Mouse (Mus musculus) kidney, adult 2 months (tissue): Measurements from ENCODE around the gene Abcc2. TPM values are rescaled to one million over a fixed set of nuclear protein-coding genes. Genes with fewer than 3 reads are reported as not detected.

ENCODE experiments used
- DNase-seq: peaks from one replicate; pipeline ENCODE4 v3.0.0; 2021
- H3K27ac ChIP-seq: fragments of 200-500 bp; 2 replicates; pipeline ENCODE4 v1.5.1; 2012; ENCODE audit warnings: low read depth, low read length, control low read depth, inconsistent platforms; ENCODE audit not compliant: insufficient read depth
- H3K27me3 ChIP-seq: fragments of 200-500 bp; replicated peaks from 2 replicates; pipeline ENCODE4 v1.6.1; 2012; ENCODE audit warnings: mild to moderate bottlenecking, moderate library complexity, low read length, inconsistent platforms; ENCODE audit not compliant: control insufficient read depth, insufficient read depth
- H3K36me3 ChIP-seq: fragments of 200-500 bp; 2 replicates; pipeline ENCODE4 v1.6.1; 2012; ENCODE audit warnings: mild to moderate bottlenecking, moderate library complexity, low read length, inconsistent platforms; ENCODE audit not compliant: control insufficient read depth, insufficient read depth
- H3K4me1 ChIP-seq: fragments of 200-500 bp; 2 replicates; pipeline ENCODE4 v1.6.1; 2011; ENCODE audit warnings: low read length; ENCODE audit not compliant: control insufficient read depth, insufficient read depth
- H3K4me3 ChIP-seq: fragments of 200-500 bp; 2 replicates; pipeline ENCODE4 v1.5.1; 2011; ENCODE audit warnings: mild to moderate bottlenecking, low read depth, low read length, control low read depth; ENCODE audit not compliant: insufficient read depth
- CTCF ChIP-seq: fragments of 200-500 bp; conservative IDR thresholded peaks from 2 replicates; pipeline ENCODE4 v1.5.1; 2011; ENCODE audit warnings: low read depth, mild to moderate bottlenecking, control low read depth, low read length, moderate library complexity, mixed read lengths; ENCODE audit not compliant: insufficient read depth, insufficient read length
- POLR2A ChIP-seq: fragments of 200-500 bp; IDR thresholded peaks from one replicate; pipeline ENCODE4 v1.6.1; 2011; ENCODE audit warnings: low read depth, low read length, control low read depth
- WGBS: fragments of 180-500 bp; shearing (Covaris S2); methylation state at CpG from one replicate; pipeline ENCODE4 v1.1.7; 2018; 5-methylcytosine and 5-hydroxymethylcytosine counted together
- polyA plus RNA-seq: library from polyadenylated mRNA; depleted of rRNA; stranded (reverse); fragments of >200 nt; gene quantifications from 2 replicates; pipeline ENCODE4 v1.2.3, GENCODE M21; 2012

The Abcc2 gene
- polyA plus RNA-seq, 1 experiment, result 166 TPM

DNA sequence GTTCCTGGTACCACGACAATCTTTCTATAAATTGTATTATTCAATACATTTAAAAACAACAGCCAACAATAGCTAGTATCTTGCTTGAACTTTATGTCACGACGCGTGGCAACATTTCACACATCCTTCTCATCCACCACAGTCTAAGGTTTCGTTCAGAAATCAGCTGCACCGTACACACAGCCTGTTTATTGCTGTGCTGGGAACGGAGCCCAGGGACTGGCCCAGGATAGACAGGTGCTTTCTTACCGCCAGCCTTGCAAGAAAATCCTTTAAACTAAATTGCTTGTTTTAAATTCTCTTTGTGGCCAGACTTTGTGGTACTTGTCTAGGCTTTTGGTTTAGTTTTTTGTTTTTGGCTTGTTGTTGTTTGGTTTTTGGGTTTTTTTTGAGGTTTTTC is 95.4 kb downstream of the Abcc2 start:
- no peak overlapping the region for H3K4me3 ChIP-seq
- WGBS, result 83% methylated on average over 8 of the region's 8 CpGs
- DNase-seq, result no peak
- TF ChIP-seq POLR2A, result no peak
- TF ChIP-seq CTCF, result no peak
- H3K27me3 ChIP-seq, result no peaks in the 10 kb centered on the region
- no peaks in the 10 kb centered on the region for H3K36me3 ChIP-seq
- H3K4me1 ChIP-seq, result peaks cover 3% of the 10 kb centered on the region; the same call in 1 of the 2 replicates
- H3K27ac ChIP-seq, result no peak overlapping the region

DNA sequence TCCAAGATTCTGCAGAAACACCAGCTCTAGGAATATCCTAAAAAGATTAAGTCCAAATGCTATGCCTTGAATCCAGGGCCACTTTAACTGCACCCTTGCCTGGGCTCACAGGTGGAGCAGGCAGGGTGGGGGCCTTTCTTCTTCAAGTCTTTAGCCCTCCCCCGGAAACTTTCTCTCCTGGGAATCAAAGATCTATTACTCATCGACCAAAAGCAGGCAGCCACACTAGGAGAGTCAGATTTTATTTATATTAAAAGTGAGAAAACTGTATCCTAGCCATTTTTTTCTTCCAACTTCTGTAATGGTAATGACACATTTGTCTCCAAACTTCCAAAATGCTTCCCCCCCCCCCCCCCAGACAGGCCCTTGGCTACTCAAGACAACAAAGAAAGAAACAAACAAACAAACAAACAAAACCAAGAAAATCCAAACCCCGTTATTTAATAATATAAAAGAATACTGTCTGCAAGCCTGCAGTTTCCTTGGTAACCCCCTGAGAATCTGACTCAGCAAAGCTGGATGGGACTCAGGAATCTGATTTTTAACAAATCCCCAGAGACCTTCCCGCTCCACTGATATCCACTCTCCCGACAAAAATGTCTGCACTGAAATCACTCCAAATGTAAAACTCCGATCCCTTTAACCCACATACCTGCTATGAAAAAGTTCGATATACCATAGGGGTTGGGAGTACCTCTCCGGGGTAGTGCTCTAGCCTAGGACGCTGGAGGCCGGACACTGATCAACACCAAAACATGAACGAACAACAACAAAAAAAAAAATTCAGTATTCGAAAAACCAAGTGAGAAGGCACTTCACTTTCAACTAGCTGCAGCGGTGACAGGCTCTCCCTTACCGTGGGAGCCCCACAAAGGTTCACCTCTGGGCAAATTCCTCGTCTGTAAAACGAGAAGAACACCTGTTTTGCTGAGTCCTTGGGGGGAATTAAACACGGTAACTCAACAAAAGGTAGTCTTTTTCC is 96.4 kb downstream of the Abcc2 start:
- H3K4me1 ChIP-seq, result peaks cover 5% of the 10 kb centered on the region; the same call in 1 of the 2 replicates
- WGBS, result 27% methylated on average over 17 of the region's 17 CpGs
- no peak for DNase-seq
- H3K27ac ChIP-seq, result peak overlapping the region; percentile 35; the same call in 1 of the 2 replicates
- H3K4me3 ChIP-seq, result peak overlapping the region; percentile 19; the same call in 1 of the 2 replicates
- TF ChIP-seq POLR2A, result no peak
- no peaks in the 10 kb centered on the region; the same call in 1 of the 2 replicates for H3K27me3 ChIP-seq
- no peaks in the 10 kb centered on the region for H3K36me3 ChIP-seq

DNA sequence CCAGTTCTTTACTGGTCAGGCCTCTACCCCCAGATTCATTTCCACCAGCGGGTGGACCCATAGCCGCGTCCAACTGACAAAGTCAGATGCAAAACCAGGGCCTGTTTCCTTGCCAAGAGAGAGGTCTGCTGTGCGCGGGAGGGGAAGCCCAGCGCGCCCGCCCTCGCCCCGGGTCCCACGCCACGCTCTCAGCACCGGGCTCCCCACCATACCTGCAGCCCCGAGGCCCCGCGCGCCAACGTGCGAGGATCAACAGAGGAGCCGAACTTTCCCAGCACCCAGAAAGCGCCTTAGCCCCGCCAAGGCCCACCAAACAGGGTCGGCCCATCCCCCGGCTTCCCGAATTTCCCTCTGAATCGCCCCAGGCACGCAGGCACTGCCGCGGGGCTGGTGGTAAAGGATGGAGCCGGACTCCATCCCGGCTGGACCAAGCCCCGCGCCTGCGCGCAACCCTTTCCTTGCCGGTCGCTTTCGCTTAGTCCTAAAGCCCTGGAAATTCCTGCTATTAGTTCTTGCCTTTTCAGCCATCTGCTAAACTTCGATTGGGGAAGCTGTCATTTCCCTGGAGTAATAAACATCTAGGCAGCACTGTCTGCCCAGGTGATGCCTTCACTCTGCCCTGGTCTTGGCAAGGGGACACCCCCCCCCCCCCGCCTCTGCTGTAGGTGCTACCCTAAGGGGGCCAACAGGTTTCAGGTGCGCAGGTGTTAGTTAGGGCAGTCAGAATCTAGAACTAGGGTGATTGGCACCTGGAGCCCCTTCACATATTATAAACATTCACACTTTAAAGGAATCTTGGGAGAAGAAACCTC is 97.6 kb downstream of the Abcc2 start:
- peak; percentile 61 for DNase-seq
- Histone ChIP-seq H3K4me3 (peak overlapping the region; percentile 69), H3K36me3 (no peaks in the 10 kb centered on the region), H3K27me3 (no peaks in the 10 kb centered on the region; the same call in 1 of the 2 replicates), H3K27ac (peak overlapping the region; percentile 69), H3K4me1 (peaks cover 7% of the 10 kb centered on the region; the same call in 1 of the 2 replicates)
- whole genome bisulfite sequencing, result 3% methylated on average over 41 of the region's 41 CpGs
- TF ChIP-seq CTCF, result peak; percentile 24; the same call in 1 of the 2 replicates
- TF ChIP-seq POLR2A, result no peak

DNA sequence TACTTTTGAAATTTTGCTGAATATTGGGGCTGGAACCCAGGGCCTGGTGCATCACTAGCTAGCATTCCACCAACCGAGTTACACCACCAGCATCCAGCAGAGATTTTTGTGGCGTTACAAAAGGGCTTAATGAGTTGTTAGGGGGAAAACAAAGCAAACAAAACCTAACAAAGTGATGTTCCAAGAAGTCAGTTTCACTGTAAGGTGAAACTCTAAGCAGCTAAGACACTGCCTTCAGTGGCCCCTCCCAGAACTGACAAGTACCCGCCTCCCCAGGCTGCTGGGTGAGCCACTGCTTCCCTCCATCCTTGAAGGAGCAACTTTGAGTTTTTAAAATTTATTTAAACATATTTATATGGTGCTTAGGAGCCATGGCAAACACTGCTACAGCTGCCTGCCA is 98.4 kb downstream of the Abcc2 start:
- WGBS, result 53% methylated on average over 3 of the region's 3 CpGs
- H3K27ac ChIP-seq, result no peak overlapping the region
- TF ChIP-seq CTCF (no peak), POLR2A (no peak)
- no peaks in the 10 kb centered on the region for H3K36me3 ChIP-seq
- no peaks in the 10 kb centered on the region; the same call in 1 of the 2 replicates for H3K27me3 ChIP-seq
- DNase-seq, result no peak
- peaks cover 9% of the 10 kb centered on the region; the same call in 1 of the 2 replicates for H3K4me1 ChIP-seq
- H3K4me3 ChIP-seq, result no peak overlapping the region

DNA sequence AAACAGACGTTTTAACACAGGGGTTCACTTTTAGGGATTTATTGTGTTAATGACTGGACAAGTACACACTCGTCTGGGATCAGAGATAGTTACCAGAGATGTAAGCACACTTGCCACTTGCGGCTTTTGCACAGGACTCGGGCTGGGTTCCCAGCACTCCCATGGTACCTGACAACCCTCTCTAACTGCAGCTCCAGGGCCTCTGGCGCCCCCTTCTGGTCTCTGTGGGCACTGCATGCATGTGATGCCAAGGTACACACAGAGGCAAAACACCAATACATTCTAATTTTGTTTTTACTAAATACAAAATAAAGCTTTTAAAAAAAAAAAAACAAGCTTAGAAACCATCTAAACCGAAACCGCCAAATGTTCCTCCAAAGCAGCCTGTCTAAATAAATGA is 99.6 kb downstream of the Abcc2 start:
- H3K4me3 ChIP-seq, result no peak overlapping the region
- no peaks in the 10 kb centered on the region; the same call in 1 of the 2 replicates for H3K27me3 ChIP-seq
- 84% methylated on average over 7 of the region's 7 CpGs for WGBS
- no peak for DNase-seq
- no peak overlapping the region for H3K27ac ChIP-seq
- peaks cover 11% of the 10 kb centered on the region; the same call in 1 of the 2 replicates for H3K4me1 ChIP-seq
- TF ChIP-seq CTCF (peak; percentile 36; the same call in 1 of the 2 replicates), POLR2A (no peak)
- H3K36me3 ChIP-seq, result no peaks in the 10 kb centered on the region

DNA sequence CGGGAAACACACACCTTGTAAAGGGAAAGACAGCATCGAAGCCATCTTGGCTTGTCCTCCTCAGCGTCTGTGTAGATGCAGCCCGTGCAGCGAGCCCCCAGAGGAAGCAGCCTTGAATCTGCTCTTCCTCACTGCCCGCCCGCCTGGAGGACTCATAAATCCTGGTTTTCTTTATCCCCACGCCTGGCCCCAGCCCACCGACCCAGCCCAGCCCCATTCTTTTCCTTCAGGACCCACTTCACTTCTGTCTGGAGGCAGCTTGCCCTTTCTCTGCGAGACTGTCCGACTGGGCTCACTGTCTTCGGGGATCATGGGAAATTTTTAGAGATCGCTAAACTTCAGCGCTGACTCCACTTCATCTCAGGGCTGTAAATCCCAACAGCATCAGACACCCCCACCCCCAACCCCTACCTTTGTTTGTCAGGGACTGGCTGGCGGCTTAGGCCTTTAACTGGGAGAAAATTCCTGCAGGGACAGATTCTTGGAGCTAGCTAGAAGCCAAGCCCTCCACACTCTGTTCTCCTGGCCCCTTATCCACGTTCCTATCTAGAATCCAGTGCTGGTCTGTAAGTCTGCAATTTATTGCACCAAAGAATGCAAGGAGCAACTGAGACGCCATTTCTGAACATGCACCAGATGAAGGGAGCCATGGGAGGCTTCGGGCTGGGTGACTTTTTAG is 101.0 kb downstream of the Abcc2 start:
- Histone ChIP-seq H3K27ac (no peak overlapping the region), H3K36me3 (no peaks in the 10 kb centered on the region), H3K4me3 (no peak overlapping the region), H3K4me1 (peaks cover 12% of the 10 kb centered on the region; the same call in 1 of the 2 replicates), H3K27me3 (no peaks in the 10 kb centered on the region; the same call in 1 of the 2 replicates)
- DNase-seq, result no peak
- TF ChIP-seq CTCF, result no peak
- TF ChIP-seq POLR2A, result no peak
- WGBS, result 41% methylated on average over 18 of the region's 18 CpGs
